Mouse (Mus musculus): ENCODE measurements around the gene Cacna1a.

GRCm38 (mm10) chr8:84391611-84392010 is 3.4 kb downstream of the Cacna1a start:
- TF ChIP-seq ZNF384 (IDR thresholded peaks at IDR 0.05; ENCODE audit: low read depth, low read length) = no peak
- no peak for TF ChIP-seq ZC3H11A (IDR thresholded peaks at IDR 0.05; ENCODE audit: borderline replicate concordance, low read depth, low read length)

Data from ES-E14 (cell line).